Mouse (Mus musculus) right cerebral cortex, postnatal 25 days (tissue): ENCODE measurements around the gene Rbfox1.

ENCODE experiments used
- DNase-seq: peaks from one replicate; pipeline ENCODE4 v3.0.0; 2022

Gene Rbfox1

DNA sequence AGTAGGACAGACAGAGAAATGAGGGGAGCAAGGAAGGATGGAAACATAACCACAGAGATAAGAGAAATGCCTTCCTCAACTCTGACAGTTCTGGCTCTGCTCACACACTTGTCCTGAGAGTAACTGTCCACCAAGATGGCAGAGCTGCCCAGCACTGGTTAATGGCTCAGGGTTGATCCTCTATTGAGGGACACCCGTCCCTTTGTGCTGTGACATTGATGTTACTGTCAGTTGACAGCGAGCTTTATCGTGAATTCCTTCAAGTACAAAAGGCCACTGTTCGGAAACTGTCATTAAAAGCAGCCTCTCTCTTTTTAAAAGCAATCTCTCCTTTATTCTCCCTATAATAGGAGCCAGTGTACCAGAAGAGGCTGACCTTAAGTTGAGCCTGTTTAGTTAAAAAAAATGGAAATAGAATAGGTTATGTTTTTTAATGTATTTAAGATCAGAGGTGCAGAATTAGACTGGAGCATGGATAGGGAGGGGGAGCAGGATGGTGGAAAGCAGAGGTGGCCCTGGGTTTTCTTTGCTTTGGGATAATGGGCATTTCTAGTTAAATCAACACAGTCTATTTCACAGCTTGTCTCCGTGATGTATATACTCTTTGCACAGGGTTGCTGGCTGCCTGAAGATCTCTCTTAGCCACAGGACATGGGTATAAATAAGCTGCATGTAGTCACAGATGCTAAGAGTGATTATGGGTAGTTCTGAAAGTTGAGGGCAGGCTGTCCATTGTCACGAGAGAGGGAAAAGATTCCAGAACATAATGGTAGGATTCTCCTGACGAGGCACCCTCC, 212.3 kb downstream of the Rbfox1 start:
- DNase-seq: no peak

DNA sequence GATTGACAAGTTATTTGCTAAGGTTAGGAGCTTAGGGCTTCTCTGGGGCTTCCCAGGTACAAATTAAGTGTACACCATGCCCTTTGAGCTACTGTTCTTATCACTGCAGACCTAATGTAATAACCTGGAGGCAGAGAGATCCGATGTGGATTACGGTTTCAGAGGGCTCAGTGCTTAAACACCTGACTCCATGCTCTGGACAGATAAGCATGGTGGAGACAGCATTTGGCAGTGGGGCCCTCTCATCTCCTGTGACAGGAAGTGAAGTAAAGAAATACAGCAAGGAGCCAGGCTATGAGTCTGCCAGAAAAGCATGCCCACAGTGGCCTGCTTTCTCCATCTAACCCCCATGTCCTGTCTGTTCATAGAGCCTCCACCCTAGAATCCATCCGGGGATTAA, 213.0 kb downstream of the Rbfox1 start:
- no peak for DNase-seq

DNA sequence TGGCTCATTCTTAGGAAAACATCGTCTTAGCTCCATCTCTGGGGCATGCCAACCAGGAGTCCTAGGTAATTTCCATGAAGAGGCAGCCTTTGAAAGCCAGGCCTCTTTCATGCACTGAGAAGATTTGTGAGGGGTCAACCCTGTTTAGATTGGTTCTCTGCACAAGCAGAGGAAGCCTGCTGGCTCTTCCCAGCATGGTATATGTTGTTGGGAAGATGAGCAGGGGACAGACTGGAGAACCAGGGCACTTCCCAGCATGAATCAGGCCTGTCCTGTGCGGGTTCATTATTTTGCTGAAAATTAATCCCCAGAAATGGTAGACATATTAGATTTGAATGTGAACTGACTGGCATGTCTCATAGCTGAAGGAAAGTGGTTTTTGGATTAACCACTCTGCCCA, 214.4 kb downstream of the Rbfox1 start:
- no peak for DNase-seq

DNA sequence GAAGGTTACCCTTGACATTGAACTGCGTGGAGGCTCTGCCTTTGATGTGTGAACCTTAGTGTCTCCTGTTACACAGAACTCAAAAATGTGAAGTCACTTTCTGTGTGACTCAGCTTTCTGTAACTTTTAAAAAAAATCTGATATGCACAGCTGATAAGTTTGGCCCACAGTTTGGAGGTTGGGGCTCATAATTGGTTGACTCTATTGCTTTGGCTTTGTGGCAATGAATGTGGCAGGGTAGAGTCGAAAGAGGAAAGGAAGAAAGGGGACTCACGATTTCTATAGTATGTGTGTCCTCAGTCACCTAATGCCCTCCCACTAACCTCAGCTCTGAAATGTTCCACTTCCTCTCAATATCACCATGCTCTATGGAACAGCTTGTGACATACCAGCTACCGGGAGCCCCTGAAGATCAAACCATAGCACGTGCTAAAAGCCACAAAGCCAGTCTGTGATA, 215.3 kb downstream of the Rbfox1 start:
- no peak for DNase-seq

DNA sequence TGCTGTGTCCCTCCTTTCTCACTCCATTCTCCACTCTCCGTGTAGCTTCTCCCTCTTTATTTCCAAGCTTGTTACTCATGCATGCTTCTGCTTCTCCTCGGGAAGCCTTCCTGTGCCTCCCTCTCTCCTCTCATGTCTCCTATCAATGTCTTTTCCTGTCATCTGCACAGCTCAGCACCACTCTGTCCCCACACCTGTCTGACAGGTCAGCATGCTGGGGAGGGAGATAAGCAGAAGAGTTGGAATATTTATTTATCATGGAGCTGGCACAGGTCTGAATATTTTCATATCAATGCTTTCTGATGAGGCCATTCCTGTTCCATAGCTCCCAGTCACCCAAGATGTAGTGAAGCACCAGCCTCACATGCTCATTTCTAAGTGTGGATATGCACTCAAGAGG, 218.6 kb downstream of the Rbfox1 start:
- DNase-seq: no peak

DNA sequence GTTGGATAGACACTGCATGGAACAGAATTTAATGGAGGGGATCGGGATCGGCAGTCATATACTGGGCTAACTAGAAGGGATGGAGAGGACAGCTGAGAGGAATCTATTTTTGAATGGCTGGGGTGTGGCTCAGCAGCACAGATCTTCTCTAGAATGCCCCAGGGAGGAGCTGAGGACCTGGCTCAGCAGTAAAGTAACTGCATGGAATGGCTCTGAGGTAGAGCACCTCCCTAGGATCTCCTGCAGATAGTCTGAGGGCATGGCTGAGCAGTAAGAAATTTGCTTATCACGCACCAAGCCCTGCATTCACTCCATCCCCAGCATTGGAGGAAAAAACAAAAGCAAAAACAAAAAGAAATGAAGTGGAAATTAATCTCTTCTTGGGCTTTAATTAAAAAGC, 225.0 kb downstream of the Rbfox1 start:
- DNase-seq: no peak

DNA sequence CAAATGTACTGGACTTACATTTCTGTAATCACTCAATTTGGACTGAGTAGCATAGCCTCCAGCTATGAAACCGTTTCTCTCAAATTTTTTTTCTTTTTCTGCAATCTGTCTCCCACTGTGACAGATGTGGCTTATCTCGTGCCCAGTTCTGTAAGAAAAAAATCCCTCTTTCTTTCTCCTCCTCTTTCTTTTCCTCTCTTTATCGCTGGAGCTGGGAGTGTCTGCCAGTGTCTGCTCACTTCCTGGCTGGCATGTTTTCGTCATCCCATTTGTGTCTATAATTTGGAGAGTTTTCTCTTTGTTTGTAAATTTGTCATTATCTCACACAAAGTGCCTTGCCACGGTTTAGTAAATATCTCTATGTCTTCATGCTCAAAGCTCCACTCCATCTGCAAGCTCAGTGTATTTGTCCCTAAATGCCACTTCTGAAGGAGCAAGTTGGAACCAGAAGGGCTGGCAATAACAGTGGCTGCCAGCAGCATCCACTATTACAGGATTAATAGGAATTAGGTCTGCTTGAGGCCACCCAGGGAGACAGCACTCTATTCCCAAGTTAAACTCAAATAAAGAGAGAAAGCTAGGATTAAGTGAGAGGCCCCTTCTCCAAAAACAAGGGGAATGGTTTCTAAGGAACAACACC, 228.8 kb downstream of the Rbfox1 start:
- no peak for DNase-seq

DNA sequence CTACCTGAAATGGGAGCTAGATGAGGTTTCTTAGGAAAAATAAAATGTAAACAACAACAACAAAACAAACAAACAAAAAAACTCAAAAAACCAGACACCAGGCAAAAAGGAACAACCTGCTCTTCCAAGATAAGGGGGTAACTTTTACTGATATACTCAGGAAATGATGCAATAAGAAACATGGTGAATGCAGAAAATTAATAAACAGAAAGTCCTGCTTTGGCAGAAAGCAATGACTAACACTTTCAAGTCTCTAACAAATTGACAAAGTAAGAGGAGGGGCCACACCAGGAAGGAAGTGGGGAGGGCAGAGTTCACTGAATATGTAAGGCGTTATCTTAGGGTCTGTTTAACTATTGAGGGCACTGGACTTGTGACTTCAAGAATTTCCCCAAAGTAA, 234.3 kb downstream of the Rbfox1 start:
- no peak for DNase-seq

DNA sequence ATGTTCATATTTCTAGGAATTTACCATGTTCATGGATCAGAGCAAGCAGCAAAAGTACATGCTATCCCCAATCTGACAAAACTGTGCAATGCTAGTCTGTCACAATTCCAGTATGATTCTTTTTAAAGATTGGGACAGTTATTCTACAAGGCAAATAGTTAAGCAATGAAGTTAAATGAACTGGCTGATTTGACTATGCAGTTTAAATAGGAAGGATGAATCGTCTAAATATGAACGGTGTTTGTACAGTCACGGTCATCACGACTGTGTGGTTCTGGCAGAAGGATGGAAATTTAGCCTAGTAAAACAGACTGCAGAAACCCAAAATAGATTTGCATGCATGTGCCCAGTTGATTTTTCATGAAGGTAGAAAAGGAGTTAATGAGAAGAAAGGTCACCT, 236.1 kb downstream of the Rbfox1 start:
- DNase-seq: no peak

DNA sequence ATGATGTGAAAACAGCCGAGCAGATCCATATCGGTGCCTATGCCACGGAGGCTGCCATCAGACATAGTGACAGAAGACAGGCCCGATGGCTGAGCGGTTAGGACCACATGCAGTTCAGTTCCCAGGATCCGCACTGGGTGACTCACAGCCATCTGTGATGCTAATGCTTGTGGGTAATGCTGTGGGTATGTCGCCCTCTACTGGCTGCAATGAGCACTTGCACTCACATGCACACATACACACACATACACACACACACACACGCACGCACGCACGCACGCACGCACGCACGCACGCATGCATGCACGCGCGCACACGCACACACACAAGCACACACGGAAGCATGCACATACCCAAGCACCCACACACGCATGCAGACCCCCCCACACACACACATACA, 237.7 kb downstream of the Rbfox1 start:
- no peak for DNase-seq

DNA sequence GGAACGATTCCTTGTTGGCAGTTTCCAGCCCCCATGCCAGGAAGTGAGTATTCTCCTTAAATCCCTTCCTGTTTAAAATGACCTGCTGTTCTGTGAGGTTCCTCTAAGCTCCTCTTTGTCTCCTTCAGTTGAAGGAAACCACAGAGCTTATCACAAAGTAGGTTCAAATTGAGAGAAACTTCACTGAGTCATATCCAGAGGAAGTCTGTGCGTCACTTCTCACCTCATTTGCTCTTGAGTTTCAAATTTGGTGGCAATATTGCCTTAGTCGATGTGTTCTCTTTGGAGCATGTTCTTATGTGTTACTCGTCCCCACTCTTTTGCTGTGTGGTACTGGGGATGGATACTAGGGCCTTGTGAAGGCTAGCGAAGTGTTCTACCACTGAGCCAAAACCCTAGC, 243.2 kb downstream of the Rbfox1 start:
- DNase-seq: no peak

DNA sequence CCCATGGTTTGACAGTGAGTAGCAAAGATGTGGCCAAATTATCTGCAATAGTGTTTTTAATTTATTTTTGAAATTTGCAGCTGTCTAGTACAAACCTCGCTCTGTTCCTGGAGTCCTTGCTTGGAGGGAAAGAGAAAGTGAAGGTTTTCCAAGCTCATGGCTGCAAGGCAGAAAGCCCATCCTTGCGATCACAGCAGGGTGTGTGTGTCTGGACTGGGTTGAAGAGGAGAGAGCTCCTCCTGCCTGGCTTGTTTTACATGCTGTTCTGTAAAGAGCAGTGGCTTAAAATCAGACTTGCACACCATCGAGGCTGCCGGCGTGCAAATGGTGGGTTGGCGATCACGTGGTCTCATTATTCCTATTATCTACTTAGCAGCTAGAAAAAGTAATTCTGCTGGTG, 249.9 kb downstream of the Rbfox1 start:
- no peak for DNase-seq

DNA sequence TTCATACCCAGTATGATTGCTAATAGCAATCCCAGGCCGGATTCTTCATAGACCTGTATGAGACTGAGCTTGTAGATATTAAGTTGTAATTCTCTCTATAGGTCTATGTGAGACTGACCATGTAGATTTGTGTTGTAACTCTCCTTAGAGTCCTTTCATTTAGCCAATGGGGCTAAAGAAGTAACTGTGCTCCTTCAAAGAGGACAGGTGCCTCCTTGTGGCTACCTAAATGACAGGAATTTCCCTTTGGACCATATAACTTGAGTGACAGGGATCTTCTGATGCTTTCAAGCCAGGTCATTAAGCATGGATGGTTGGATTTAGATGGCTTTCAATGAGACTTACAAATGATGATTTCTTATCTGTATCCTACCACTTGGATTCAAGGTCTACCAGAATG, 254.3 kb downstream of the Rbfox1 start:
- DNase-seq: no peak

DNA sequence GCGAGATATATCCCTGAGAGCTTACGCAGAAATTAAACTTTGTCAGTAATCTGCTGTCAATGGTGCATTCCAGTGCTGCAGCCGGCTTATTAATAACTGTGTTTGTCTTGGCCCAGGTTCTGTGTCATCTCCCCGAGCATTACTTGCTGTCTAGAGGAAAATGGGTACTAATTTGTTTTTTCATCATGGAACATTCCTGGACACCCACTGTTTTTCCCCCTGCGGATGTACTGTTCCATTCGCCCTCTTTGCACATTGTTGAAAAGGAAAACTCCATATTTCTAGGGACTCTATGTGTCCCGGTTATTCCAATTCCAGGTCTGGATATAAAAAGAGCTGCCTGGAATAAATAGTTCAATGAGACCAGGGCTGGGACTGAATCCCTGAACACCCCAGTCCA, 262.8 kb downstream of the Rbfox1 start:
- DNase-seq: peak; percentile 11

DNA sequence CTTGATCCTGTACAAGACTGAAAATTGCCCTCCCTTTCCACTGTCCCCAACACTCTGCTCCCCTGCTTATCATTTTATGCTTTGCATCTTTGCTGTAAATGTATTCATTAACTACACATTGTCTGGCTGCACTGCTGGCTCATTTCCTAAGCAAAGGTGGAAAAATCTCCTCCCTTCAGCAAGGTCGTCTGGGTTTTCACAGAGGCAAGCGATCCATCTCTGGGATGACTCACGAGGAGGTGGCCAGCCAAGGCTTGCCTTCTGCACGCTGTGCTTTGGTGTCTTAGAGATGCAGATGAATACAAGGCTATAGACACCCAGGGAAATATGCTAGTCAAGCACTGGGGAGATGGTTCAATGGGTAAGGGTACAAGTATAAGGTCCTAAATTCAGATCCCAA, 264.2 kb downstream of the Rbfox1 start:
- DNase-seq: no peak

DNA sequence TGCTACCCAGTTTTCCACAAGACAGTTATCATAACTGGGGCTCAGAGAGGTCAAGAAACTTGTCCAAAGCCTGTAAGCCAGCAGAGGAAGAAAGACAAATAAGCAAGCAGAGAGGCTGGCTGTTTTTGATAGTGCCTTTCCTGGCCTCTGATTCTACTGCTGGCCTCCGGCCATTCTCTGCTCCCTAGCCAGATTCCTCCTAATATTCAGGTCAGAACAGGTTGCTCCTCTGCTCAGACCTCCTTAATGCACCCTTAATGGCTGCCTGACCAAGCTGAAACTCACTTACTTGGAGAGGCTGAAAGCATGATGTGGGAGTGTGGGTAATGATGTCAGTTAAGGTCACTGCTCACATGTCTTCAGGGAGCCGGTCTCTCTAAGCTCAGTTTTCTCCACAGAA, 270.4 kb downstream of the Rbfox1 start:
- no peak for DNase-seq

DNA sequence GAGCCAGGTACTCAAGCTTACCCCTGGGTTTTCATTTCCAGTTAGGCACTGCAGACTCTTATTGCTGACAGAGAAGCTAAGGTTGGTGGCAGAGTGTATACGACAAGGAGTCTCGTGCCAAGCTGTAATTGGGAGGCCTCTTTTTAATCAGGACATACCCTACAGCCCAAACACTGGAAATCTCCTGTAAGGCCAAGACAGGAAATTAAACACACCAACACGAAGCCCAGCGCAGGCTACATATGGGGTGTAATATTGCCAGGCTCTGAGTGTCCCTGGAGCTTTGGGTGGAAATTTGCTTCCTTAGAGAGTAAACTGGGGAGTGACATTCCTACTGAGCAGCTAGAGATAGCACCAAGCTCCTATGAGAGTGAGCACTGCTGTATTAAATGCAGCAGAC, 279.3 kb downstream of the Rbfox1 start:
- no peak for DNase-seq

DNA sequence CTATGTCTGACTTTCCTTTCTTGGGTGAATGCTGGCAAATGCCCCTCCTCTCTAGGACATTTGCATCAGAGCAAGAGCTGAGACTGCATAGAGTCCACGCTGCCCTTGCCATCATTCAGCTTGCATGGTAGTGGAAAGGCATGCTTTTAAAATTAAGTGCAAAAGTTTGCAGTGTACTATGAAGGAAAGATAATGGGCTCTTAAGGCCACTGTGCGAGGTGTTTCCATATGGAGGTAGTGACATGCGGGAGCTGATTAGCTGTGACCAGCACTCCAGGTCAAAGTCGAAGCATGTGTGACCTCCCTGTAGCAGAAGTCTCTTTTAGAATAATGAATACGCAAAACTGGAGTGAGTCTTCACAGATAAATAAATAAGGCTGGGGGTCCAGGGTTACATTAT, 284.2 kb downstream of the Rbfox1 start:
- no peak for DNase-seq

DNA sequence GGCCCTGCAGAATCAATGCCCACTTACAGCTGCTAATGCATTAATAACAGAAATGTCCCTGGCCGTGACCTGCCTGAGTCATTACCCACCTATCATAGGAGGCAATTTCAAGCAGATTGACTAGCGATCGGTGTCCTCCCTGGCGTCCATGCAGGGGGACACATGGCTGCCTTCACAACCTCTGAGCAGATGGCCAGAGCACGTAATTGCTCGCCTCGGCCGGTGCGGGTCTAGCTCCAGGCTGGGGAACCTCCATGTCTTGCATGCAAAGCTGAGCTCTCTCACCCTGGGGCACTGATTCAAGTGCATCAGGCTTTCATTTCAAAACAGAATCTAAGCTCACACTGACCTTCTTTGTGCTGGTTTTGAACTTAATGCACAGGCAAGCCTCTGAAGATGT, 295.7 kb downstream of the Rbfox1 start:
- no peak for DNase-seq

DNA sequence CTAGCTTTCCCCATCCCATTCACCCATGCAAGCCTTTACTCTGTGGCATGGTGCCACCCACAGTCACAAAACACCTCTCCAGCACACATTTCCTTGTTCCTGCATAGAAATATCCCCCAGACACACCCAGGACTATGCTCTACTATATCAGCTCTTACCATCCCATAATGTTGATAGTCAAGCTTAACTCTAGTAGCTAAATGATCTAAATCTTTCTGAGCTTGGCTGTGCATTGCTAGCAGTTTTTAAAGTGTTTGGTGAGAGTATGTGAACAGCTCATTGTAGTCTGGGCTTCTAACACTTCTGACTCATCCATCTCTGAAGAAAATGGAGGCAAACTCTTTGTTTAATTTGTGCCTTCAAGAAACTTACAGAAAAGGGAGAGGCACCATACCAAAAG, 297.2 kb downstream of the Rbfox1 start:
- DNase-seq: peak; percentile 27

DNA sequence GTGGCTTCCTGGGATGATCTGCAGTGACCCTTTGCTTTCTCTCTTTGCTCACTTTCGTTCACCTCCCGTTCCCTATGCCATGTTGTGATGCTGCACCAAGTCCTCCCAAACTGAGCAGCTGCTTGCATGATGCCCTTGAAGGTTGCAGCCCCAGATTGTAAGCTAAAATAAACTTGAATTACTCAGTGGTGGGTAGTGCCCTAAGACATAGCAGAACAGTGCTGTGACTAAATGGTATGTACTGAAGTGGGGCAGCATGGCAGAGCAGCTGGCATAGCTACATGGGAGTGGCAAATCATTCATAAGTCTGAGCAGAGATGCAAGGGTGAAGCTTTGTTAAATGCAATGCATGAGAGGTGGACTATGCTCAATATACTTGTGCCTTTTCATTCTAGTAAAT, 307.2 kb downstream of the Rbfox1 start:
- DNase-seq: no peak

DNA sequence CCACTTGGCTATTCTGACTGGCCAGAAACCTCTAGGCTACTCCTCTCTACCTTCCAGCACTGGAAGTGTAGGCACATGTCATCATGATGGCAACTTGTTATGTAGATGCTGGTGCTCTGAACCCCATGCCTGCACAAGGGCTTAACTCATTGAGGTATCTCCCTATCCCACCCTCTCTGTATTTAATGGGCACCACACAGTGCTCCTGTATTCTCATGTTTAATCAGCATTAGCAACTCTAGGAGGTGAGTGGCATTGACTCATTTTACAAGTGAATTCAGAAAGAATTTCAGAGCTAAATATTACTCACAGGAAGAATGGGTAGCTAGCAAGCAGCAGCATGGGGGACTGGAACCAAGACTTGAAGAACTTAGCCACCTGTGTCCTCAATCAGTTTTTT, 321.3 kb downstream of the Rbfox1 start:
- no peak for DNase-seq

DNA sequence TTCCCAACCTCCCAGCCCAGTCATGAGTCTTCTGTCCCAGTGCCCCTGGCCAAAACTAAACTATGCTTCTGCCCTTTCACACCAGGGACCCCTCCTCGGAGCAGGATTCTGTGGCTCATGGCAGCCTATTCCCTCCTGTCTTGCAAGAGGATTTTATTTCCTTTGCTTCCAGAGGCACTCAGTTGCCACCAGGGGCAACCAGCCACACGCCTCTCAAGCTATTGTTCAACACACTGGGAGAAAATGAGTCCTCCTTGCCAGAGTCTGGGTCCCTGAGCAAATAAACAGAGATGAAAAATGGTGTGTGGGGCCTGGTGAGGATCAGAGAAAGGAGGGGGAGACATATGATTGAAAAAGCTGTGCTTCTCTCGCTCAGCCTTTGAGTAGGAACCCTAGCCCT, 327.8 kb downstream of the Rbfox1 start:
- DNase-seq: no peak

DNA sequence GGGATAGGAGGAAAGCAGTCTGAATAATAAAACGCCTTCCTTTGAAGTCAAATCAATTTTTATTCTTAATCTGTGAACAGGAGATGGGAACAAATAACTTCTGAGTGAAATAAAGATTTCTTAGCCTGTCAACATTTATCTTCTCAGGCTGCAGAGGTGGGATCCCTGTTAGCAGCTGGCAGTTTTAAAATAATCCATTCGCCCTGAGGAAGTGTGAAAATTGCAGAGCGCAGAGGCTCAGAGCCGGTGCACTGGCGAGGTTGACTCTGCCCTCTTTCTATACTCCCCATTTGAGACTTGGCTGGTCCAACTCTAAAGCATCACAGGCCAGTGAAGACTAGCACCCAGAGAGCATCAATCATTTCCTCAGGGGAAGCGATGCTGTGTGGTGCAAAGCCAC, 342.3 kb downstream of the Rbfox1 start:
- no peak for DNase-seq

DNA sequence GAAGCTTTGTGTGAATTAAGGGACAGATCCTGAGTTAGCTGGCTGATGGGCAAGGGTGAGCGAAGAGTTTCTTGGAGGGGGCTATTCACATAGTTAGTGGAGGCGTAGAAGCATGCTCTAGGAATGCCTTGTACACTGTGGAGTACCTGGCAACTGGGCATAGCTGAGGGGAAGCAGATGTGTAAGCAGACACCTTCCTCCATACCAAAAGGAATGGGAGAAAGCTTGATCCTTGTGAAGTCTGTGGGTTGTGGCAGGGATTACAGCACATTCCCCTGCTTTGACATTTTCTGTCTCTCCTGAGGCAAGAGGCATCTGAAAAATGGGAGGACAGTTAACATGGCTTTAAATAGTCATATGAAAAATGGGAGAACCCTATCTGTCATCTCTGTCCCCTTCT, 347.8 kb downstream of the Rbfox1 start:
- DNase-seq: no peak
